11 mouse cellular contexts compared by ENCODE assay signal in genomic region chr2:143034350-143035085, GRCm38 (mm10). TPM values are rescaled to one million over a fixed set of nuclear protein-coding genes. Genes with fewer than 3 reads are reported as not detected.
DNase-seq lines count a peak whose midpoint lies in the region; ATAC-seq and TF ChIP-seq lines count a peak whose summit lies in the region.
"Had no signal": no experiment of that assay in that cellular context is flagged by ENCODE, and none has a peak within 500 bp of the region (broad histone marks: within the 10 kb centered on the region; RNA-seq: fewer than 3 reads in every experiment).

No protein-coding gene starts in this region.

- 0 out of 2 replicates have a peak, but pooled peaks have one; percentile 20 for ATAC-seq in hindbrain, embryonic 16.5 days
- ATAC-seq in hindbrain, embryonic 14.5 days (ENCODE audit: low FRiP score) = no peak
- ATAC-seq in lung, embryonic 15.5 days (ENCODE audit: borderline replicate concordance, extremely low read depth, low FRiP score, low TSS enrichment) = peak; percentile 86; the same call in 1 of the 2 replicates
- ATAC-seq in erythroblast, adult 5-6 weeks (replicated peaks; ENCODE audit: low FRiP score, poor library complexity, severe bottlenecking) = no peak

- no peak for TF ChIP-seq CTCF in cortical plate, adult 2 months (IDR thresholded peaks at IDR 0.05; ENCODE audit: extremely low read depth, insufficient read depth, low read length)

- H3K36me3 ChIP-seq in hindbrain, embryonic 16.5 days (ENCODE audit: control insufficient read depth, insufficient read depth, low read length) = no peaks in the 10 kb centered on the region
- H3K36me3 ChIP-seq in hindbrain, embryonic 14.5 days (replicated peaks; ENCODE audit: control insufficient read depth, insufficient read depth) = no peaks in the 10 kb centered on the region
- no peaks in the 10 kb centered on the region for H3K36me3 ChIP-seq in lung, embryonic 15.5 days
- H3K36me3 ChIP-seq: midbrain, embryonic 12.5 days had no signal

- H3K27ac ChIP-seq in hindbrain, embryonic 16.5 days (ENCODE audit: low read depth, low read length) = no peak overlapping the region
- no peak overlapping the region for H3K27ac ChIP-seq in hindbrain, embryonic 14.5 days
- H3K27ac ChIP-seq in lung, embryonic 15.5 days = no peak overlapping the region
- H3K27ac ChIP-seq in cortical plate, adult 2 months (ENCODE audit: insufficient read depth, low read length) = peak overlapping the region; percentile 87

- 57% methylated on average over 7 of the region's 7 CpGs for WGBS in hindbrain, embryonic 16.5 days
- WGBS in hindbrain, embryonic 14.5 days = 67% methylated on average over 7 of the region's 7 CpGs
- WGBS in lung, embryonic 15.5 days = 40% methylated on average over 7 of the region's 7 CpGs

- no peak overlapping the region for H3K4me3 ChIP-seq in hindbrain, embryonic 16.5 days (ENCODE audit: low read length)
- H3K4me3 ChIP-seq in hindbrain, embryonic 14.5 days (replicated peaks; ENCODE audit: low read length) = no peak overlapping the region
- peak overlapping the region; percentile 12; the same call in 1 of the 2 replicates for H3K4me3 ChIP-seq in lung, embryonic 15.5 days
- H3K4me3 ChIP-seq in cortical plate, adult 2 months (ENCODE audit: insufficient read depth, low read length) = no peak overlapping the region
- H3K4me3 ChIP-seq: midbrain, embryonic 12.5 days had no signal

- peaks cover 4% of the 10 kb centered on the region; the same call in 1 of the 2 replicates for H3K4me1 ChIP-seq in hindbrain, embryonic 16.5 days (ENCODE audit: control insufficient read depth, insufficient read depth, low read depth, low read length)
- H3K4me1 ChIP-seq in hindbrain, embryonic 14.5 days (replicated peaks; ENCODE audit: control insufficient read depth, insufficient read depth, low read length) = no peaks in the 10 kb centered on the region
- H3K4me1 ChIP-seq in lung, embryonic 15.5 days = no peaks in the 10 kb centered on the region
- H3K4me1 ChIP-seq in cortical plate, adult 2 months (ENCODE audit: control insufficient read depth, insufficient read depth, low read length) = peaks cover 4% of the 10 kb centered on the region; the same call in 1 of the 2 replicates

- TF ChIP-seq POLR2A in cortical plate, adult 2 months (IDR thresholded peaks at IDR 0.05; ENCODE audit: extremely low read depth, insufficient read depth, low read length) = no peak

- H3K4me2 ChIP-seq in hindbrain, embryonic 16.5 days (ENCODE audit: low read length) = no peak overlapping the region
- no peak overlapping the region for H3K4me2 ChIP-seq in hindbrain, embryonic 14.5 days (replicated peaks)
- peak overlapping the region; percentile 42 for H3K4me2 ChIP-seq in lung, embryonic 15.5 days
- H3K4me2 ChIP-seq: liver, embryonic 11.5 days; midbrain, embryonic 12.5 days had no signal

- H3K27me3 ChIP-seq in hindbrain, embryonic 16.5 days (replicated peaks; ENCODE audit: control insufficient read depth, insufficient read depth, low read length) = no peaks in the 10 kb centered on the region
- H3K27me3 ChIP-seq in hindbrain, embryonic 14.5 days (ENCODE audit: control insufficient read depth, insufficient read depth, low read length) = no peaks in the 10 kb centered on the region
- H3K27me3 ChIP-seq in lung, embryonic 15.5 days = no peaks in the 10 kb centered on the region
- H3K27me3 ChIP-seq: midbrain, embryonic 12.5 days had no signal

- no peaks in the 10 kb centered on the region for H3K9me3 ChIP-seq in hindbrain, embryonic 16.5 days (ENCODE audit: control insufficient read depth, low read length)
- H3K9me3 ChIP-seq in hindbrain, embryonic 14.5 days (ENCODE audit: control insufficient read depth, low read length) = no peaks in the 10 kb centered on the region
- no peaks in the 10 kb centered on the region for H3K9me3 ChIP-seq in lung, embryonic 15.5 days
- H3K9me3 ChIP-seq: midbrain, embryonic 12.5 days had no signal

- DNase-seq in hindbrain, embryonic 14.5 days (ENCODE audit: low spot score) = no peak
- DNase-seq in lung, adult 18-20 months = no peak
- DNase-seq in right cerebral cortex, adult 2 months (ENCODE audit: low spot score in 2 of 2) = peak; percentile 44 to 58
- no peak for DNase-seq in adrenal gland, postnatal 36 days
- DNase-seq: gastrocnemius, postnatal 25 days had no signal

- no peak overlapping the region for H3K9ac ChIP-seq in hindbrain, embryonic 16.5 days (ENCODE audit: low read depth, low read length)
- H3K9ac ChIP-seq in hindbrain, embryonic 14.5 days = no peak overlapping the region
- no peak overlapping the region for H3K9ac ChIP-seq in lung, embryonic 15.5 days
- H3K9ac ChIP-seq: midbrain, embryonic 12.5 days had no signal

RNA-seq across cellular contexts. Expression of gene Snrpb2, which starts 28.3 kb away (rescaled TPM):
- polyA plus RNA-seq in hindbrain, embryonic 16.5 days (2015; fragmentation: Nextera tagmentation; extraction: Ambion mirVana) = 38.6 and 42.0 TPM in 2 replicates
- 49.3 and 56.9 TPM in 2 replicates for polyA plus RNA-seq in hindbrain, embryonic 14.5 days (2014; fragmentation: Nextera tagmentation; extraction: Ambion mirVana)
- 74.2 and 75.2 TPM in 2 replicates for polyA plus RNA-seq in lung, embryonic 15.5 days (2015; fragmentation: Nextera tagmentation; extraction: Ambion mirVana)
- 28.3 and 30.0 TPM in 2 replicates for polyA plus RNA-seq in cortical plate, adult 2 months (2012; rRNA removed)
- 24.2 and 25.7 TPM in 2 replicates for total RNA-seq in erythroblast, adult 5-6 weeks (2015; ENCODE audit: low replicate concordance)
- 8.1 and 30.4 TPM in 2 replicates for total RNA-seq in erythroblast, adult 5-6 weeks (2017; ENCODE audit: low replicate concordance)
- total RNA-seq in adrenal gland, postnatal 36 days (2021) = 10 to 100 TPM; 42.5 to 42.9 TPM

RNA-seq across cellular contexts. Expression of gene Otor, which starts 43.8 kb away (rescaled TPM):
- 0.34 TPM in 1 of 2 replicates, not detected in the other for polyA plus RNA-seq in hindbrain, embryonic 16.5 days (2015; fragmentation: Nextera tagmentation; extraction: Ambion mirVana)
- polyA plus RNA-seq in hindbrain, embryonic 14.5 days (2014; fragmentation: Nextera tagmentation; extraction: Ambion mirVana) = 2.5 TPM in 1 of 2 replicates, not detected in the other
- 0.69 and 1.1 TPM in 2 replicates for polyA plus RNA-seq in lung, embryonic 15.5 days (2015; fragmentation: Nextera tagmentation; extraction: Ambion mirVana)
- polyA plus RNA-seq in cortical plate, adult 2 months (2012; rRNA removed) = not detected in 2 replicates
- total RNA-seq in erythroblast, adult 5-6 weeks (2015; ENCODE audit: low replicate concordance) = not detected in 2 replicates
- not detected in 2 replicates for total RNA-seq in erythroblast, adult 5-6 weeks (2017; ENCODE audit: low replicate concordance)
- not detected for total RNA-seq in adrenal gland, postnatal 36 days (2021)
- total RNA-seq: gastrocnemius, postnatal 25 days had no signal

Comparison
In these comparisons a context has a peak if more than half of its experiments do, and no peak if none do; other contexts are left out.
1. ATAC-seq: peak in hindbrain, embryonic 16.5 days (single experiment) and lung, embryonic 15.5 days (single experiment); none in hindbrain, embryonic 14.5 days (single experiment) and erythroblast, adult 5-6 weeks (single experiment).
2. DNase-seq: peak in right cerebral cortex, adult 2 months (2 of 2); none in hindbrain, embryonic 14.5 days (single experiment), lung, adult 18-20 months (0 of 2) and adrenal gland, postnatal 36 days (0 of 2).